Comparison of ENCODE assay signal across 23 mouse cellular contexts in genomic region chr3:142103622-142104021, GRCm38 (mm10).
DNase-seq lines count a peak whose midpoint lies in the region; ATAC-seq lines count a peak whose summit lies in the region.
"Had no signal": no experiment of that assay in that cellular context is flagged by ENCODE, and none has a peak within 500 bp of the region (broad histone marks: within the 10 kb centered on the region; RNA-seq: fewer than 3 reads in every experiment).

No protein-coding gene starts in this region.

- H3K9me3 ChIP-seq in hindbrain, embryonic 16.5 days (ENCODE audit: control insufficient read depth, low read length) = peaks cover 3% of the 10 kb centered on the region
- no peaks in the 10 kb centered on the region for H3K9me3 ChIP-seq in hindbrain, embryonic 14.5 days (ENCODE audit: control insufficient read depth, low read length)
- H3K9me3 ChIP-seq in lung, embryonic 16.5 days (ENCODE audit: control insufficient read depth, low read length) = no peaks in the 10 kb centered on the region
- no peaks in the 10 kb centered on the region for H3K9me3 ChIP-seq in embryonic facial prominence, embryonic 11.5 days (replicated peaks; ENCODE audit: control insufficient read depth, low read length)
- H3K9me3 ChIP-seq in midbrain, embryonic 14.5 days (ENCODE audit: control insufficient read depth, low read length) = no peaks in the 10 kb centered on the region
- H3K9me3 ChIP-seq: embryonic facial prominence, embryonic 15.5 days; G1E had no signal

- H3K9ac ChIP-seq in hindbrain, embryonic 16.5 days (ENCODE audit: low read depth, low read length) = no peak overlapping the region
- H3K9ac ChIP-seq in hindbrain, embryonic 14.5 days = no peak overlapping the region
- no peak overlapping the region for H3K9ac ChIP-seq in lung, embryonic 16.5 days (ENCODE audit: low read length)
- no peak overlapping the region for H3K9ac ChIP-seq in embryonic facial prominence, embryonic 11.5 days (replicated peaks; ENCODE audit: low read length)
- H3K9ac ChIP-seq in midbrain, embryonic 14.5 days (replicated peaks; ENCODE audit: low read length) = no peak overlapping the region
- H3K9ac ChIP-seq: embryonic facial prominence, embryonic 15.5 days had no signal

- no peak overlapping the region for H3K4me3 ChIP-seq in hindbrain, embryonic 16.5 days (ENCODE audit: low read length)
- H3K4me3 ChIP-seq in hindbrain, embryonic 14.5 days (replicated peaks; ENCODE audit: low read length) = no peak overlapping the region
- H3K4me3 ChIP-seq in lung, embryonic 16.5 days (ENCODE audit: low read length) = no peak overlapping the region
- no peak overlapping the region for H3K4me3 ChIP-seq in embryonic facial prominence, embryonic 11.5 days (ENCODE audit: low read depth, low read length)
- no peak overlapping the region for H3K4me3 ChIP-seq in midbrain, embryonic 14.5 days (replicated peaks; ENCODE audit: low read depth, low read length)
- H3K4me3 ChIP-seq: embryonic facial prominence, embryonic 15.5 days had no signal

- no peaks in the 10 kb centered on the region for H3K36me3 ChIP-seq in hindbrain, embryonic 16.5 days (ENCODE audit: control insufficient read depth, insufficient read depth, low read length)
- H3K36me3 ChIP-seq in hindbrain, embryonic 14.5 days (replicated peaks; ENCODE audit: control insufficient read depth, insufficient read depth) = no peaks in the 10 kb centered on the region
- no peaks in the 10 kb centered on the region for H3K36me3 ChIP-seq in lung, embryonic 16.5 days (ENCODE audit: control insufficient read depth, insufficient read depth, low read length)
- no peaks in the 10 kb centered on the region for H3K36me3 ChIP-seq in embryonic facial prominence, embryonic 11.5 days (replicated peaks; ENCODE audit: control insufficient read depth, insufficient read depth, low read depth, low read length)
- H3K36me3 ChIP-seq in midbrain, embryonic 14.5 days (ENCODE audit: control insufficient read depth, insufficient read depth, low read length) = no peaks in the 10 kb centered on the region
- H3K36me3 ChIP-seq: embryonic facial prominence, embryonic 15.5 days; G1E had no signal

- no peak for DNase-seq in hindbrain, embryonic 14.5 days (ENCODE audit: low spot score)
- DNase-seq in lung, adult 18-20 months = no peak
- no peak for DNase-seq in embryonic facial prominence, embryonic 11.5 days (ENCODE audit: low spot score)
- peak; percentile 20 for DNase-seq in midbrain, embryonic 14.5 days
- DNase-seq in thymus, postnatal 36 days = no peak
- DNase-seq: adrenal gland, postnatal 36 days; B cell, adult 2 months; cerebellum, adult 11 months; cerebellum, postnatal 36 days; embryo, embryonic 11 days; gastrocnemius, postnatal 14 days; heart, adult 11 months; layer of hippocampus, adult 9-11 months; lung, postnatal 4 days; thymus, adult 18-20 months had no signal

- H3K4me2 ChIP-seq in hindbrain, embryonic 16.5 days (ENCODE audit: low read length) = no peak overlapping the region
- no peak overlapping the region for H3K4me2 ChIP-seq in hindbrain, embryonic 14.5 days (replicated peaks)
- no peak overlapping the region for H3K4me2 ChIP-seq in lung, embryonic 16.5 days (ENCODE audit: low read depth, low read length)
- H3K4me2 ChIP-seq in embryonic facial prominence, embryonic 11.5 days (ENCODE audit: low read depth, low read length) = no peak overlapping the region
- H3K4me2 ChIP-seq in midbrain, embryonic 14.5 days (ENCODE audit: low read length) = no peak overlapping the region
- H3K4me2 ChIP-seq: embryonic facial prominence, embryonic 15.5 days; heart, embryonic 11.5 days had no signal

- H3K27me3 ChIP-seq in hindbrain, embryonic 16.5 days (replicated peaks; ENCODE audit: control insufficient read depth, insufficient read depth, low read length) = no peaks in the 10 kb centered on the region
- no peaks in the 10 kb centered on the region for H3K27me3 ChIP-seq in hindbrain, embryonic 14.5 days (ENCODE audit: control insufficient read depth, insufficient read depth, low read length)
- H3K27me3 ChIP-seq in lung, embryonic 16.5 days (ENCODE audit: control insufficient read depth, insufficient read depth, low read depth, low read length) = no peaks in the 10 kb centered on the region
- H3K27me3 ChIP-seq in embryonic facial prominence, embryonic 11.5 days (ENCODE audit: control insufficient read depth, insufficient read depth, low read length) = no peaks in the 10 kb centered on the region
- no peaks in the 10 kb centered on the region for H3K27me3 ChIP-seq in midbrain, embryonic 14.5 days (ENCODE audit: control insufficient read depth, insufficient read depth, low read length)
- H3K27me3 ChIP-seq: CH12.LX; embryonic facial prominence, embryonic 15.5 days; Patski had no signal

- H3K4me1 ChIP-seq in hindbrain, embryonic 16.5 days (ENCODE audit: control insufficient read depth, insufficient read depth, low read depth, low read length) = no peaks in the 10 kb centered on the region
- no peaks in the 10 kb centered on the region for H3K4me1 ChIP-seq in hindbrain, embryonic 14.5 days (replicated peaks; ENCODE audit: control insufficient read depth, insufficient read depth, low read length)
- H3K4me1 ChIP-seq in lung, embryonic 16.5 days (replicated peaks; ENCODE audit: control insufficient read depth, insufficient read depth, low read length) = no peaks in the 10 kb centered on the region
- no peaks in the 10 kb centered on the region for H3K4me1 ChIP-seq in embryonic facial prominence, embryonic 11.5 days (ENCODE audit: control insufficient read depth, insufficient read depth, low read length)
- no peaks in the 10 kb centered on the region for H3K4me1 ChIP-seq in midbrain, embryonic 14.5 days (ENCODE audit: control insufficient read depth, insufficient read depth, low read length)
- H3K4me1 ChIP-seq: embryonic facial prominence, embryonic 15.5 days had no signal

- WGBS in hindbrain, embryonic 16.5 days = 84% methylated on average over 4 of the region's 4 CpGs
- 83% methylated on average over 4 of the region's 4 CpGs for WGBS in hindbrain, embryonic 14.5 days
- WGBS in lung, embryonic 16.5 days = 54% methylated on average over 4 of the region's 4 CpGs
- 79% methylated on average over 4 of the region's 4 CpGs for WGBS in embryonic facial prominence, embryonic 11.5 days
- 35% methylated on average over 4 of the region's 4 CpGs for WGBS in midbrain, embryonic 14.5 days

- no peak overlapping the region for H3K27ac ChIP-seq in hindbrain, embryonic 16.5 days (ENCODE audit: low read depth, low read length)
- H3K27ac ChIP-seq in hindbrain, embryonic 14.5 days = no peak overlapping the region
- H3K27ac ChIP-seq in lung, embryonic 16.5 days (ENCODE audit: low read length) = no peak overlapping the region
- H3K27ac ChIP-seq in embryonic facial prominence, embryonic 11.5 days (replicated peaks; ENCODE audit: low read depth, low read length) = 0 out of 2 replicates have a peak overlapping the region, but pooled peaks have one; percentile 32
- H3K27ac ChIP-seq in midbrain, embryonic 14.5 days (replicated peaks; ENCODE audit: low read depth, low read length) = no peak overlapping the region
- H3K27ac ChIP-seq: embryonic facial prominence, embryonic 15.5 days had no signal

- peak; percentile 51; the same call in 1 of the 2 replicates for ATAC-seq in hindbrain, embryonic 16.5 days
- no peak for ATAC-seq in hindbrain, embryonic 14.5 days (ENCODE audit: low FRiP score)
- peak; percentile 35; the same call in 1 of the 2 replicates for ATAC-seq in lung, embryonic 16.5 days (ENCODE audit: low read depth)
- ATAC-seq in embryonic facial prominence, embryonic 11.5 days (replicated peaks; ENCODE audit: insufficient number of reproducible peaks, low FRiP score, low TSS enrichment, low read depth) = no peak
- ATAC-seq in midbrain, embryonic 14.5 days (ENCODE audit: low FRiP score, low TSS enrichment) = peak; percentile 52
- ATAC-seq: intestine, embryonic 16.5 days; Patski had no signal

Comparison
In these comparisons a context has a peak if more than half of its experiments do, and no peak if none do; other contexts are left out.
1. ATAC-seq: peak in hindbrain, embryonic 16.5 days (single experiment), lung, embryonic 16.5 days (single experiment) and midbrain, embryonic 14.5 days (single experiment); none in hindbrain, embryonic 14.5 days (single experiment) and embryonic facial prominence, embryonic 11.5 days (single experiment).